Mouse (Mus musculus): Measurements from ENCODE around the gene Trim44. TPM values are rescaled to one million over a fixed set of nuclear protein-coding genes. Genes with fewer than 3 reads are reported as not detected.

Trim44 gene
- polyA plus RNA-seq, 1 experiment = 32.6 TPM

- WGBS = 91% methylated on average over 1 of the region's 1 CpGs
- Histone ChIP-seq H3K4me1 (ENCODE audit: control insufficient read depth, insufficient read depth, low read length) (no peaks in the 10 kb centered on the region), H3K4me3 (replicated peaks; ENCODE audit: control insufficient read depth, low read depth, low read length) (no peak overlapping the region), H3K27ac (ENCODE audit: control insufficient read depth, insufficient read depth, low read depth, low read length, poor library complexity) (no peak overlapping the region)
- no peak for TF ChIP-seq POLR2A (IDR thresholded peaks at IDR 0.05; ENCODE audit: borderline replicate concordance, control insufficient read depth, low read depth, low read length)
- TF ChIP-seq CTCF (IDR thresholded peaks at IDR 0.05; ENCODE audit: control insufficient read depth, insufficient read depth, low read length) = no peak
Measured at GRCm38 (mm10) chr2:102336816-102337215, 70.8 kb downstream of the Trim44 start.

- 83% methylated on average over 2 of the region's 2 CpGs for WGBS
Measured at GRCm38 (mm10) chr2:102331932-102332331, 75.7 kb downstream of the Trim44 start.

GRCm38 (mm10) chr2:102331092-102331491 lies 76.5 kb downstream of the Trim44 start:
- Histone ChIP-seq H3K4me3 (replicated peaks; ENCODE audit: control insufficient read depth, low read depth, low read length) (no peak overlapping the region), H3K27ac (ENCODE audit: control insufficient read depth, insufficient read depth, low read depth, low read length, poor library complexity) (no peak overlapping the region), H3K4me1 (ENCODE audit: control insufficient read depth, insufficient read depth, low read length) (no peaks in the 10 kb centered on the region)
- TF ChIP-seq CTCF (IDR thresholded peaks at IDR 0.05; ENCODE audit: control insufficient read depth, insufficient read depth, low read length) (no peak), POLR2A (IDR thresholded peaks at IDR 0.05; ENCODE audit: borderline replicate concordance, control insufficient read depth, low read depth, low read length) (no peak)
- WGBS = 77% methylated on average over 3 of the region's 3 CpGs

More at GRCm38 (mm10) chr2:102331932-102332331, 75.7 kb downstream of the Trim44 start:
- H3K4me3 ChIP-seq (replicated peaks; ENCODE audit: control insufficient read depth, low read depth, low read length) = no peak overlapping the region
- no peaks in the 10 kb centered on the region for H3K4me1 ChIP-seq (ENCODE audit: control insufficient read depth, insufficient read depth, low read length)
- TF ChIP-seq CTCF (IDR thresholded peaks at IDR 0.05; ENCODE audit: control insufficient read depth, insufficient read depth, low read length) = no peak
- no peak for TF ChIP-seq POLR2A (IDR thresholded peaks at IDR 0.05; ENCODE audit: borderline replicate concordance, control insufficient read depth, low read depth, low read length)
- no peak overlapping the region for H3K27ac ChIP-seq (ENCODE audit: control insufficient read depth, insufficient read depth, low read depth, low read length, poor library complexity)

- Histone ChIP-seq H3K27ac (ENCODE audit: control insufficient read depth, insufficient read depth, low read depth, low read length, poor library complexity) (no peak overlapping the region), H3K4me1 (ENCODE audit: control insufficient read depth, insufficient read depth, low read length) (no peaks in the 10 kb centered on the region), H3K4me3 (replicated peaks; ENCODE audit: control insufficient read depth, low read depth, low read length) (no peak overlapping the region)
- 74% methylated on average over 2 of the region's 2 CpGs for WGBS
- TF ChIP-seq CTCF (IDR thresholded peaks at IDR 0.05; ENCODE audit: control insufficient read depth, insufficient read depth, low read length) (no peak), POLR2A (IDR thresholded peaks at IDR 0.05; ENCODE audit: borderline replicate concordance, control insufficient read depth, low read depth, low read length) (no peak)
Measured at GRCm38 (mm10) chr2:102325921-102326320, 81.7 kb downstream of the Trim44 start.

GRCm38 (mm10) chr2:102324336-102324735 lies 83.3 kb downstream of the Trim44 start:
- Histone ChIP-seq H3K4me3 (replicated peaks; ENCODE audit: control insufficient read depth, low read depth, low read length) (no peak overlapping the region), H3K4me1 (ENCODE audit: control insufficient read depth, insufficient read depth, low read length) (no peaks in the 10 kb centered on the region), H3K27ac (ENCODE audit: control insufficient read depth, insufficient read depth, low read depth, low read length, poor library complexity) (no peak overlapping the region)
- TF ChIP-seq CTCF (IDR thresholded peaks at IDR 0.05; ENCODE audit: control insufficient read depth, insufficient read depth, low read length) (no peak), POLR2A (IDR thresholded peaks at IDR 0.05; ENCODE audit: borderline replicate concordance, control insufficient read depth, low read depth, low read length) (no peak)

- TF ChIP-seq POLR2A (IDR thresholded peaks at IDR 0.05; ENCODE audit: borderline replicate concordance, control insufficient read depth, low read depth, low read length) (no peak), CTCF (IDR thresholded peaks at IDR 0.05; ENCODE audit: control insufficient read depth, insufficient read depth, low read length) (no peak)
- WGBS = 83% methylated on average over 3 of the region's 3 CpGs
Measured at GRCm38 (mm10) chr2:102316540-102316939, 91.1 kb downstream of the Trim44 start.

GRCm38 (mm10) chr2:102315153-102315552 lies 92.5 kb downstream of the Trim44 start:
- no peak overlapping the region for H3K4me3 ChIP-seq (replicated peaks; ENCODE audit: control insufficient read depth, low read depth, low read length)
- no peak for TF ChIP-seq CTCF (IDR thresholded peaks at IDR 0.05; ENCODE audit: control insufficient read depth, insufficient read depth, low read length)
- TF ChIP-seq POLR2A (IDR thresholded peaks at IDR 0.05; ENCODE audit: borderline replicate concordance, control insufficient read depth, low read depth, low read length) = no peak
- no peaks in the 10 kb centered on the region for H3K4me1 ChIP-seq (ENCODE audit: control insufficient read depth, insufficient read depth, low read length)
- H3K27ac ChIP-seq (ENCODE audit: control insufficient read depth, insufficient read depth, low read depth, low read length, poor library complexity) = no peak overlapping the region
- 85% methylated on average over 4 of the region's 4 CpGs for WGBS

More at GRCm38 (mm10) chr2:102316540-102316939, 91.1 kb downstream of the Trim44 start:
- Histone ChIP-seq H3K27ac (ENCODE audit: control insufficient read depth, insufficient read depth, low read depth, low read length, poor library complexity) (no peak overlapping the region), H3K4me1 (ENCODE audit: control insufficient read depth, insufficient read depth, low read length) (no peaks in the 10 kb centered on the region), H3K4me3 (replicated peaks; ENCODE audit: control insufficient read depth, low read depth, low read length) (no peak overlapping the region)

- no peak for TF ChIP-seq CTCF (IDR thresholded peaks at IDR 0.05; ENCODE audit: control insufficient read depth, insufficient read depth, low read length)
- TF ChIP-seq POLR2A (IDR thresholded peaks at IDR 0.05; ENCODE audit: borderline replicate concordance, control insufficient read depth, low read depth, low read length) = no peak
- no peaks in the 10 kb centered on the region for H3K4me1 ChIP-seq (ENCODE audit: control insufficient read depth, insufficient read depth, low read length)
- WGBS = 26% methylated on average over 1 of the region's 1 CpGs
- no peak overlapping the region for H3K27ac ChIP-seq (ENCODE audit: control insufficient read depth, insufficient read depth, low read depth, low read length, poor library complexity)
- H3K4me3 ChIP-seq (replicated peaks; ENCODE audit: control insufficient read depth, low read depth, low read length) = no peak overlapping the region
Measured at GRCm38 (mm10) chr2:102314610-102315009, 93.0 kb downstream of the Trim44 start.

- Histone ChIP-seq H3K4me1 (ENCODE audit: control insufficient read depth, insufficient read depth, low read length) (no peaks in the 10 kb centered on the region), H3K27ac (ENCODE audit: control insufficient read depth, insufficient read depth, low read depth, low read length, poor library complexity) (no peak overlapping the region), H3K4me3 (replicated peaks; ENCODE audit: control insufficient read depth, low read depth, low read length) (no peak overlapping the region)
- WGBS = 95% methylated on average over 2 of the region's 2 CpGs
- TF ChIP-seq CTCF (IDR thresholded peaks at IDR 0.05; ENCODE audit: control insufficient read depth, insufficient read depth, low read length) = no peak
- TF ChIP-seq POLR2A (IDR thresholded peaks at IDR 0.05; ENCODE audit: borderline replicate concordance, control insufficient read depth, low read depth, low read length) = no peak
Measured at GRCm38 (mm10) chr2:102314068-102314467, 93.6 kb downstream of the Trim44 start.
